Mouse (Mus musculus) bone marrow macrophage, adult 2 months (primary cell): ENCODE measurements around the gene Nfatc2ip. TPM values are rescaled to one million over a fixed set of nuclear protein-coding genes. Genes with fewer than 3 reads are reported as not detected.

Source experiments
- H3K27ac ChIP-seq: 2 replicates; pipeline ENCODE4 v1.5.1; 2012; ENCODE audit warnings: low read depth, low read length; ENCODE audit not compliant: insufficient read depth
- H3K4me1 ChIP-seq: 2 replicates; pipeline ENCODE4 v1.6.1; 2012; ENCODE audit warnings: low read length; ENCODE audit not compliant: control insufficient read depth, insufficient read depth
- H3K4me3 ChIP-seq: 2 replicates; pipeline ENCODE4 v1.5.1; 2012; ENCODE audit warnings: mild to moderate bottlenecking, low read length, moderate library complexity; ENCODE audit not compliant: insufficient read depth
- CTCF ChIP-seq: IDR thresholded peaks from 2 replicates; pipeline ENCODE4 v1.5.1; 2012; ENCODE audit warnings: low read depth, mild to moderate bottlenecking, low read length, moderate library complexity
- POLR2A ChIP-seq: IDR thresholded peaks from 2 replicates; pipeline ENCODE4 v1.6.1; 2012; ENCODE audit warnings: mild to moderate bottlenecking, low read depth, low read length, borderline replicate concordance
- polyA plus RNA-seq: library from polyadenylated mRNA; stranded (reverse); fragments of >200 nt; gene quantifications from 2 replicates; pipeline ENCODE4 v1.2.4, GENCODE M21; 2012; ENCODE audit not compliant: missing spikeins, insufficient read depth, insufficient read length

Gene Nfatc2ip
- polyA plus RNA-seq, 1 experiment, result 10.3 TPM

DNA sequence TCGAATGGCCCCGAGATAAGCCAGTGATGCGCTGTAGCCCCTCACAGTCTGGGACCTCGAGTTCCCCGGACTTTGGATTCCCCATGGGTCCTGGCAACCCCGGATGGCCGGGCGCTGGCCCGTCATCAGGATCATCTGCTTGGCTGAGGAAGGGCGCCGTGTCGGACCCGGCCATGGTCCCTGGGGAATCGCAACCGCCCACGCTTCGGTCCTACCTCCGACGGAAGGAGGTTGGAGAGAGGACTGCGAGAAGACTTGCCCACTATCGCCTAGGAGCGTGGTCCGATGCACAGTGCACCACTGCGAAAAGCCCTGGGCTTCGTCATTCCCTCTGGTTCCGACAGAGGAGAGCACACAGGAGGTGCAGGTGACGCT, 19.6 kb downstream of the Nfatc2ip start:
- TF ChIP-seq CTCF, result no peak
- TF ChIP-seq POLR2A, result no peak
- Histone ChIP-seq H3K4me3 (peak overlapping the region; percentile 64), H3K27ac (peak overlapping the region; percentile 57), H3K4me1 (peaks cover 19% of the 10 kb centered on the region)

- TF ChIP-seq POLR2A, result no peak
- TF ChIP-seq CTCF, result no peak
- peaks cover 19% of the 10 kb centered on the region for H3K4me1 ChIP-seq
- H3K4me3 ChIP-seq, result peak overlapping the region; percentile 64
- peak overlapping the region; percentile 29 for H3K27ac ChIP-seq
Observed at GRCm38 (mm10) chr7:126375012-126375411, 21.5 kb downstream of the Nfatc2ip start.

GRCm38 (mm10) chr7:126374526-126374925, 22.0 kb downstream of the Nfatc2ip start:
- Histone ChIP-seq H3K4me1 (peaks cover 19% of the 10 kb centered on the region), H3K27ac (peak overlapping the region; percentile 29), H3K4me3 (peak overlapping the region; percentile 64)
- TF ChIP-seq POLR2A (no peak), CTCF (no peak)

- Histone ChIP-seq H3K4me1 (peaks cover 16% of the 10 kb centered on the region), H3K27ac (no peak overlapping the region), H3K4me3 (no peak overlapping the region)
- no peak for TF ChIP-seq CTCF
- no peak for TF ChIP-seq POLR2A
Observed at GRCm38 (mm10) chr7:126373007-126373406, 23.5 kb downstream of the Nfatc2ip start.

DNA sequence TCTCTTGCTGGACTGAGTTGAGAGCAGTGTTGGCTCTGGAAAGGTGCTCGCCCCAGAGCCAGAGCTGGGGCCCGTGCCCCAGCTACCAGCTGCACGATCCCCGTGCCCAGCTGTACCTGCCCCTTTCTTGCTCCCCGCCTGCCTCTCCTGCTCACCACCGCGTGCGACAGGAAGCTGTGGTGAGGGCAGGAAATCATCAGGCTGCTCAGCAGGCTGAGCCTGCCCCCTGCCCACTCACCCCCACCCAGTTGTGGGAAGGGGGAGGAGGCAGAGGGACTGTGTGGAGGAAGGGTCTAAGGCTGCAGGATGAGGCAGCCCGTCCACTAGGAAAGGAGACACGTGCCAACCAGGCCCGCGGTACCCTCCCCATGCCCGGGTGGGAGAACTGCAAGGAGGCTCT, 27.1 kb downstream of the Nfatc2ip start, which contains the start of gene Lat:
Gene Lat, minus strand, starts transcription at position 178 of the 400 bp plus-strand sequence.
- Histone ChIP-seq H3K27ac (no peak within 1 kb of the TSS), H3K4me3 (no peak within 1 kb of the TSS), H3K4me1 (peaks cover 2% of the 10 kb centered on the region)
- TF ChIP-seq POLR2A, result no peak
- TF ChIP-seq CTCF, result no peak

DNA sequence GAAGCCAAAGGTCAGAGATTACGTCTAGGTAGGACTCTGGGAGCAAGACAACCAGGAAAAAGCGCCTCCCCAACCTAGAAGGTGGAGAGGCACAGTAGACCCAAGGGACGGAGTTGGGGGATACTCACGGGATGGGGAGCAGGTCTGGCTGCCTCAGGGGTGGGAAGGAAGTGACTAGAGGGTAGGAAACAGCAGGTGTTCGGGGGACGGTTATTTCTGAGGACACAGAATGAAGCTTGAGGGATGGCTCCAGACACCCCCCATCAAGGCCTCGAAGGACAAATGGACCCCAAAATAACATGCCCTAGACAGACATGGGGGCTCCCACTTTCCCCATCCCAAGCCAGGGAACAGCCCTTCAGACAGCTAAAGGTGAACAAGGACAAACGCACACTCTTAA, 28.2 kb downstream of the Nfatc2ip start:
- H3K27ac ChIP-seq, result no peak overlapping the region
- TF ChIP-seq POLR2A (no peak), CTCF (no peak)
- H3K4me3 ChIP-seq, result no peak overlapping the region
- no peaks in the 10 kb centered on the region; the same call in none of the 2 replicates for H3K4me1 ChIP-seq

GRCm38 (mm10) chr7:126367636-126368035, 28.9 kb downstream of the Nfatc2ip start:
- no peak for TF ChIP-seq POLR2A
- no peak for TF ChIP-seq CTCF
- no peaks in the 10 kb centered on the region; the same call in none of the 2 replicates for H3K4me1 ChIP-seq
- no peak overlapping the region for H3K4me3 ChIP-seq
- no peak overlapping the region for H3K27ac ChIP-seq

- Histone ChIP-seq H3K27ac (no peak overlapping the region), H3K4me3 (no peak overlapping the region), H3K4me1 (no peaks in the 10 kb centered on the region)
- TF ChIP-seq CTCF (no peak), POLR2A (no peak)
Observed at GRCm38 (mm10) chr7:126363038-126363437, 33.5 kb downstream of the Nfatc2ip start.

GRCm38 (mm10) chr7:126359049-126359448, 37.5 kb downstream of the Nfatc2ip start:
- no peak overlapping the region for H3K4me3 ChIP-seq
- TF ChIP-seq CTCF, result no peak
- no peak for TF ChIP-seq POLR2A
- H3K4me1 ChIP-seq, result no peaks in the 10 kb centered on the region
- no peak overlapping the region for H3K27ac ChIP-seq

- H3K27ac ChIP-seq, result no peak overlapping the region
- H3K4me1 ChIP-seq, result no peaks in the 10 kb centered on the region
- TF ChIP-seq POLR2A (no peak), CTCF (no peak)
- no peak overlapping the region for H3K4me3 ChIP-seq
Observed at GRCm38 (mm10) chr7:126358413-126358812, 38.1 kb downstream of the Nfatc2ip start.

DNA sequence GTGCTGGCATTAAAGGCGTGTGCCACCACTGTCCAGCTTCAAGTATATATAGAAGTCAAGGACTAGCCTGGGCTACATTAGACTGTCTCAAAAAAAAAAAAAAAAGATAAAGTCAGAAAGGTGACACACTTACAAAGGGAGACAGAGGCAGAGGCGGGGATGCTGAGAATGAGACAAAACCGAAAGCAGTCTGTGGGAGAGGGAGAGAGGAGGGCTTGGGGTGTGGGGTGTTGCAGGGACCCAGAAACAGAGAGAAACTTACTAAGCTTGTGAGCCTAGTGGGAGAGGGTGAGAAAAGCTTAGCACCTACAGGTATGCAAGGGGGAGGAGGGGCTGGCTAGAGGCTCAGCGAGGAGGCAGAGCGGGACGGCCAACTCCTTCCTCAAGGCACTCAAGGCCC, 38.7 kb downstream of the Nfatc2ip start:
- Histone ChIP-seq H3K4me3 (no peak overlapping the region), H3K4me1 (no peaks in the 10 kb centered on the region), H3K27ac (no peak overlapping the region)
- TF ChIP-seq POLR2A, result no peak
- no peak for TF ChIP-seq CTCF
